ENCODE assay signal across 23 mouse cellular contexts in genomic region chr17:46682654-46683389, GRCm38 (mm10). TPM values are rescaled to one million over a fixed set of nuclear protein-coding genes. Genes with fewer than 3 reads are reported as not detected.
A peak's percentile ranks its signal among the peaks of the same experiment; 100 is the strongest.
DNase-seq lines count a peak whose midpoint lies in the region; ATAC-seq and TF ChIP-seq lines count a peak whose summit lies in the region.
"Had no signal": no experiment of that assay in that cellular context is flagged by ENCODE, and none has a peak within 500 bp of the region (broad histone marks: within the 10 kb centered on the region; RNA-seq: fewer than 3 reads in every experiment).

No protein-coding gene starts in this region.

- no peak overlapping the region for H3K9ac ChIP-seq in forebrain, embryonic 15.5 days (replicated peaks)
- no peak overlapping the region for H3K9ac ChIP-seq in hindbrain, embryonic 14.5 days

- peaks cover 65% of the 10 kb centered on the region for H3K36me3 ChIP-seq in heart, embryonic 10.5 days
- H3K36me3 ChIP-seq in testis, adult 2 months (ENCODE audit: control insufficient read depth, insufficient read depth, low read length): no peaks in the 10 kb centered on the region; the same call in 1 of the 2 replicates
- H3K36me3 ChIP-seq in forebrain, embryonic 15.5 days: peaks cover 52% of the 10 kb centered on the region
- H3K36me3 ChIP-seq in hindbrain, embryonic 14.5 days (replicated peaks; ENCODE audit: control insufficient read depth, insufficient read depth): peaks cover 56% of the 10 kb centered on the region

- peaks cover 34% of the 10 kb centered on the region for H3K4me1 ChIP-seq in heart, embryonic 10.5 days
- H3K4me1 ChIP-seq in testis, adult 2 months (ENCODE audit: control insufficient read depth, insufficient read depth, low read length): peaks cover 5% of the 10 kb centered on the region
- peaks cover 26% of the 10 kb centered on the region for H3K4me1 ChIP-seq in forebrain, embryonic 15.5 days
- peaks cover 22% of the 10 kb centered on the region for H3K4me1 ChIP-seq in hindbrain, embryonic 14.5 days (replicated peaks; ENCODE audit: control insufficient read depth, insufficient read depth, low read length)

- no peak overlapping the region for H3K27ac ChIP-seq in heart, embryonic 10.5 days
- no peak overlapping the region for H3K27ac ChIP-seq in testis, adult 2 months (ENCODE audit: control insufficient read depth, insufficient read depth, low read depth, low read length)
- H3K27ac ChIP-seq in forebrain, embryonic 15.5 days (replicated peaks): no peak overlapping the region
- H3K27ac ChIP-seq in hindbrain, embryonic 14.5 days: no peak overlapping the region
- H3K27ac ChIP-seq: kidney, postnatal 0 days; neural tube, embryonic 12.5 days had no signal

- no peak for TF ChIP-seq CTCF in testis, adult 2 months (IDR thresholded peaks at IDR 0.05; ENCODE audit: control insufficient read depth, insufficient read depth, insufficient replicate concordance, low read depth, low read length)

- H3K9me3 ChIP-seq in heart, embryonic 10.5 days: no peaks in the 10 kb centered on the region
- H3K9me3 ChIP-seq in forebrain, embryonic 15.5 days: no peaks in the 10 kb centered on the region
- no peaks in the 10 kb centered on the region for H3K9me3 ChIP-seq in hindbrain, embryonic 14.5 days (ENCODE audit: control insufficient read depth, low read length)
- H3K9me3 ChIP-seq: embryonic facial prominence, embryonic 10.5 days; heart, embryonic 12.5 days; hindbrain, embryonic 10.5 days; neural tube, embryonic 12.5 days had no signal

- H3K4me2 ChIP-seq in forebrain, embryonic 15.5 days (replicated peaks): no peak overlapping the region
- H3K4me2 ChIP-seq in hindbrain, embryonic 14.5 days (replicated peaks): no peak overlapping the region

- WGBS in heart, embryonic 10.5 days: 82% methylated on average over 16 of the region's 16 CpGs
- 79% methylated on average over 16 of the region's 16 CpGs for WGBS in forebrain, embryonic 15.5 days
- 80% methylated on average over 16 of the region's 16 CpGs for WGBS in hindbrain, embryonic 14.5 days

- ATAC-seq in forebrain, embryonic 15.5 days (replicated peaks): no peak
- ATAC-seq in hindbrain, embryonic 14.5 days (ENCODE audit: low FRiP score): no peak
- ATAC-seq: forebrain, embryonic 16.5 days; lung, postnatal 0 days had no signal

- H3K4me3 ChIP-seq in heart, embryonic 10.5 days: no peak overlapping the region
- H3K4me3 ChIP-seq in testis, adult 2 months (ENCODE audit: control insufficient read depth, low read depth, low read length): peak overlapping the region; percentile 96
- H3K4me3 ChIP-seq in forebrain, embryonic 15.5 days: no peak overlapping the region
- no peak overlapping the region for H3K4me3 ChIP-seq in hindbrain, embryonic 14.5 days (replicated peaks; ENCODE audit: low read length)
- H3K4me3 ChIP-seq: heart, embryonic 12.5 days had no signal

- peak; percentile 92 for DNase-seq in heart, adult 11 months
- DNase-seq in heart, embryonic 10.5 days (ENCODE audit: low spot score): no peak
- DNase-seq in testis, postnatal 14 days (ENCODE audit: low spot score): no peak
- peak; percentile 61 for DNase-seq in WW6 (ENCODE audit: low read depth, low spot score)
- DNase-seq in hindbrain, embryonic 14.5 days (ENCODE audit: low spot score): no peak
- DNase-seq: cerebellum, adult 18-20 months; gastrocnemius, postnatal 10 days; heart, postnatal 10 days; kidney, adult 2 months; left cerebral cortex, postnatal 4 days; midbrain, embryonic 14.5 days; retina, postnatal 1 day; right cerebral cortex, postnatal 4 days; thymus, postnatal 25 days had no signal

- H3K27me3 ChIP-seq in heart, embryonic 10.5 days (ENCODE audit: insufficient read depth, poor library complexity, severe bottlenecking): no peaks in the 10 kb centered on the region
- H3K27me3 ChIP-seq in testis, adult 2 months (ENCODE audit: control insufficient read depth, insufficient read depth, low read length): no peaks in the 10 kb centered on the region
- no peaks in the 10 kb centered on the region for H3K27me3 ChIP-seq in forebrain, embryonic 15.5 days
- H3K27me3 ChIP-seq in hindbrain, embryonic 14.5 days (ENCODE audit: control insufficient read depth, insufficient read depth, low read length): no peaks in the 10 kb centered on the region
- H3K27me3 ChIP-seq: heart, embryonic 12.5 days; neural tube, embryonic 12.5 days had no signal

- TF ChIP-seq POLR2A in testis, adult 2 months (IDR thresholded peaks at IDR 0.05; ENCODE audit: control insufficient read depth, low read depth, low read length): no peak

RNA-seq across cellular contexts. Expression of gene Klhdc3, which starts 2.1 kb away (rescaled TPM):
- 152 and 167 TPM in 2 replicates for polyA plus RNA-seq in heart, embryonic 10.5 days (2016; fragmentation: Nextera tagmentation; extraction: Ambion mirVana)
- 626 and 644 TPM in 2 replicates for polyA plus RNA-seq in testis, adult 2 months (2012; rRNA removed)
- 181 and 187 TPM in 2 replicates for polyA plus RNA-seq in forebrain, embryonic 15.5 days (2015; fragmentation: Nextera tagmentation; extraction: Ambion mirVana)
- polyA plus RNA-seq in hindbrain, embryonic 14.5 days (2014; fragmentation: Nextera tagmentation; extraction: Ambion mirVana): 154 and 155 TPM in 2 replicates

RNA-seq across cellular contexts. Expression of gene Mea1, which starts 4.2 kb away (rescaled TPM):
- 143 and 180 TPM in 2 replicates for polyA plus RNA-seq in heart, embryonic 10.5 days (2016; fragmentation: Nextera tagmentation; extraction: Ambion mirVana)
- 1,562 and 1,699 TPM in 2 replicates for polyA plus RNA-seq in testis, adult 2 months (2012; rRNA removed)
- polyA plus RNA-seq in forebrain, embryonic 15.5 days (2015; fragmentation: Nextera tagmentation; extraction: Ambion mirVana): 214 and 222 TPM in 2 replicates
- polyA plus RNA-seq in hindbrain, embryonic 14.5 days (2014; fragmentation: Nextera tagmentation; extraction: Ambion mirVana): 279 and 280 TPM in 2 replicates

RNA-seq across cellular contexts. Expression of gene Rrp36, which starts 8.7 kb away (rescaled TPM):
- 46.3 and 61.0 TPM in 2 replicates for polyA plus RNA-seq in heart, embryonic 10.5 days (2016; fragmentation: Nextera tagmentation; extraction: Ambion mirVana)
- polyA plus RNA-seq in testis, adult 2 months (2012; rRNA removed): 11.2 and 12.5 TPM in 2 replicates
- 49.5 and 49.9 TPM in 2 replicates for polyA plus RNA-seq in forebrain, embryonic 15.5 days (2015; fragmentation: Nextera tagmentation; extraction: Ambion mirVana)
- polyA plus RNA-seq in hindbrain, embryonic 14.5 days (2014; fragmentation: Nextera tagmentation; extraction: Ambion mirVana): 41.6 and 44.7 TPM in 2 replicates

RNA-seq across cellular contexts. Expression of gene Ppp2r5d, which starts 22.1 kb away (rescaled TPM):
- 76.8 and 103 TPM in 2 replicates for polyA plus RNA-seq in heart, embryonic 10.5 days (2016; fragmentation: Nextera tagmentation; extraction: Ambion mirVana)
- polyA plus RNA-seq in testis, adult 2 months (2012; rRNA removed): 12.4 and 12.9 TPM in 2 replicates
- 88.0 and 93.4 TPM in 2 replicates for polyA plus RNA-seq in forebrain, embryonic 15.5 days (2015; fragmentation: Nextera tagmentation; extraction: Ambion mirVana)
- 78.2 and 92.8 TPM in 2 replicates for polyA plus RNA-seq in hindbrain, embryonic 14.5 days (2014; fragmentation: Nextera tagmentation; extraction: Ambion mirVana)

RNA-seq across cellular contexts. Expression of gene Pex6, which starts 28.4 kb away (rescaled TPM):
- 14.0 and 21.9 TPM in 2 replicates for polyA plus RNA-seq in heart, embryonic 10.5 days (2016; fragmentation: Nextera tagmentation; extraction: Ambion mirVana)
- 43.4 and 43.9 TPM in 2 replicates for polyA plus RNA-seq in testis, adult 2 months (2012; rRNA removed)
- 25.2 and 27.9 TPM in 2 replicates for polyA plus RNA-seq in forebrain, embryonic 15.5 days (2015; fragmentation: Nextera tagmentation; extraction: Ambion mirVana)
- polyA plus RNA-seq in hindbrain, embryonic 14.5 days (2014; fragmentation: Nextera tagmentation; extraction: Ambion mirVana): 23.1 and 24.4 TPM in 2 replicates

Comparison
In these comparisons a context has a peak if more than half of its experiments do, and no peak if none do; other contexts are left out.
1. DNase-seq: peak in heart, adult 11 months (single experiment) and WW6 (single experiment); none in heart, embryonic 10.5 days (single experiment), testis, postnatal 14 days (single experiment) and hindbrain, embryonic 14.5 days (single experiment).